Mouse (Mus musculus) G1E (cell line): Measurements from ENCODE around the gene Snx25.

Source experiments
- CTCF ChIP-seq: IDR thresholded peaks from 2 replicates; pipeline ENCODE4 v1.5.1; 2012; ENCODE audit warnings: low read depth, low read length, inconsistent platforms, mixed read lengths
- GATA2 ChIP-seq: IDR thresholded peaks from 2 replicates; pipeline ENCODE4 v1.6.1; 2012; ENCODE audit warnings: low read depth, low read length, inconsistent platforms, borderline replicate concordance

- TF ChIP-seq GATA2 (no peak), CTCF (no peak)
Observed at GRCm38 (mm10) chr8:46073540-46074140, 78.3 kb downstream of the Snx25 start.
